Mouse (Mus musculus): ENCODE measurements at regions not wholly inside any gene's neighbourhood (a gene's known extent, or its start where the extent isn't known, plus 50 kb on each side); places are given as distances from the start of the nearest gene placed in this dataset.

DNA sequence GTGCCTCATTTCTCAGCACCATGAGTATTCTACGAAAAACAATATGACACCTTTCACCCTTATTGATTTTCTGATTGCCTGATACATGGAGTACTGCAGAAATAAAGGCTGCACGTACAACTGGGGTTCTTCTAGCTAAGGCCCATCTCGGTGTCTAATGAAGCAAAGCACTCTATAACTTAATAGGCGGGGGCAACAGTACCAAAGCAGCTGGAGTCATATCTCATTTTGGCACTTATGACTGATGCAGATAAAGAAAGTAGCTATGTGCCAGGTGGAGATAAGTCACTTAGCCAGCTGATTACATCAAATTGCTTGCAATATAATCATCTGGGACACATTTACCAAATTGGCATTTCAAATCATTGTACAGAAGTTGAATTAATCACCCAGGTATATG, 73.0 kb upstream of the Lin7a start:
- DNase-seq (ENCODE audit: low read depth, low spot score) = no peak

DNA sequence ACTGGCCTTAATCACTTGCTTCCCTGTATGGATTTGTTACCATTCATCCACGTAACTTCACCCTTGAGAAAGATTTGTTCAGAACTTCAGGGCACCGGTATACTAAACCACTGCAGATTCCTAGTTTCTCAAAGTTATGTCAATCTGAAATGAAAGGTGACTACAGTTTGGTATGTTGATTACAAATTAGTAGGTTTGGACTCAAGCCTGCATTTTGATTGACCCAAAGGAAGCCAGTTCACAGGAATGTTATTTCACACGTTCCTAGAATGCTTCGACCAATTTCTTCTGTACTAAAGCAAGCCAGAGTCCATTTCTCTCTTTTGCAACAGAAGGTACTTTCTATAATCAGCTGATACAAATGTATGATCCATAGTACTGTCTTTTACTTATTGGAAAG, 70.4 kb upstream of the Lin7a start:
- DNase-seq (ENCODE audit: low read depth, low spot score) = no peak

DNA sequence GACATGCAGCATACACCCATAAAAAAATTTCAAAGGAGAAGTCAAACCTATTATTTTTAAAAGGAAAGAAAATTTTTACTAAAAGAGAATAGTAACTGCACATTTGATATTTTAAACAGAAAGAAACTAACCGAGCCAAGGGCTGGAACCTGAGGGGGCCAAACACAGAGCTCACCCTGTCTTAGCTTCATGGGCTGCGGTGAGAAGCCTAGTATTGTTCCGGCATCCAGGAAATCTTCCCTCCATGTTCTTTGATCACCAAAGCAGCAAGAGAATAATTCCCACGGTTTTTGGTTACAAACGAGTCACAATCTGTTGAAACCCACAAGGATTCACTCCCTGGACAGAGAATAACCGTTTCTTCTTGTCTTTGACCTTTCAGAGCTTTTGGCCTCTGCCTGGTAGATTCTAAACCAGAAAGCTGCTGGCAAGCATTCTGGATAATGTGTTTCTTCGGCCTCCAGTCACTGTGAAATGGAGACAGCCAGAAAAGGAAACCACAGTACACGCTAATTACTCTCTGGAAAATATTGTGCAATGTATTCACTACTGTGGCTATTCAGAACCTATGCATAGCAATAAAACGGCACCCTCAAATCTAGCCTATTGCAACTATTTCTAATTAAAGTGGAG, 66.3 kb upstream of the Lin7a start:
- peak; percentile 34 for DNase-seq (ENCODE audit: low read depth, low spot score)

DNA sequence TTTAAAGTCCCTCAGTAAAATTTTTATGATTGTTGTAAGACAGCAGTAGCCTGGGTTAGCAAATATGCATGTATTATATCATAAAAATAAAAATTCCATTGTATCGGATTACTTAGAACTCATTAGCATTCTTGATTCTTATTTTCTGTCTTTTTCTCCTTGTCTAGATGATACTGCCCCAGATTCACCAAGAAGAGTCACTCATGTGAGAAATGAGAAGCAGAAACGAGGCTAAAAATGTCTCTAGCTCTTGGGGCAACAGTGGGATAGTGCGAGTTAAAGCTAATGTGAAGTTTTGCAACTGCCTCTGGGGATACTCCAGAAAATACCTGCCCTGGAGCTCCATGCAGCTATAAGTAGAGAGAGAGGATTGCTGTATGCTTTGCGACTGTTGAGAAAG, 61.6 kb upstream of the Lin7a start:
- DNase-seq (ENCODE audit: low read depth, low spot score) = no peak

DNA sequence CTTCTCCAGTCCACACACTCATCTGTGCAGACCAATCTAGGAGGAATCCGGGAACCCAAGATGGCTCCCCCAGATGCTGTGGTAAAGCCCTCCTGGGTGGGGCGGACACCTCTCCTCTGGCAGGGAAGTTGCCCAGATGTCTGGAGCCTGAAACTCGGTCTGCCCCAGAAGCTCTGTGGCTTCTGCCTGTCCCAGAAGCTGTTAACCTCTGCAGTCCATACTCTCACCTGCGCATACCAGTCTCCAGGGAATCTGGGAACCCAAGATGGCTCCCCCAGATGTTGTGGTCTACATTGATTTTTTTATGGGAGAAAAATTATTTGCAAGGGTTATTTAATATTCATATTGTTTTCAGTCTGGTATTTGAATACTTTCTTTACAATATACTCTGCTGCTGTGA, 58.4 kb upstream of the Lin7a start:
- no peak for DNase-seq (ENCODE audit: low read depth, low spot score)

DNA sequence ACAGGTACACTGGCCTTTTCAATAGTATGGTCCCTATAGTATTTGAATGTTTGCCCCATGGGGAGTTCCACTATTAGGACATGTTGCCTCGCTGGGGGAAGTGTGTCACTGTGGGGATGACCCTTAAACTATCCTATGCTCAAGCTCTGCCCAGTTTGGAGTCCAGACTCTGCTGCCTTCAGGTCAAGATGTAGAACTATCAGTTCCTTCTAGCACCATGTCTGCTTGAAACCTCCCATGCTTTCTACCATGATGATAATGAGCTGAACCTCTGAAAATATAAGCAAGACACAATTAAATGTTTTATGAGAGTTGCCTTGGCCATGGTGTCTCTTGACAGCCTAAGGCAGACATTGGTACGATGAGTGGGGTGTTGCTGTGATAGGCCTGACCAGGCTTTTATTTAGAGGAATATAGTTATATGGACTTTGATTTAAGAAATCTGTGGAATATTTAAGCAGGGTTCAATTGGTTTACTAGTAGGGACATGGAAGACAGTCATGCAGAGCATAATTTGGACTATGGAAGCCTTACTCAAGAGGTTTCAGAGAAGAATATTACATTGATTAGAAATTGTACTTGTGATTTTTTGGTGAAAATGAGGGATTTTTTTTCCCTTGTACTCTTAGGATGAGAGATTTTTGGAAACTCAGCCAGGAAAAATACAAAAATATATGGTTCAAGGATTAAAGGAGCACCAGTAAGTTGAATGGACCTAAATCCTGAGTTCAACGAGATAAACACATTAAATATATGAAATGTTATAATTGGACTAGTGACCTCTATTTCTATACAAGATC, 57.7 kb upstream of the Lin7a start:
- no peak for DNase-seq (ENCODE audit: low read depth, low spot score)

DNA sequence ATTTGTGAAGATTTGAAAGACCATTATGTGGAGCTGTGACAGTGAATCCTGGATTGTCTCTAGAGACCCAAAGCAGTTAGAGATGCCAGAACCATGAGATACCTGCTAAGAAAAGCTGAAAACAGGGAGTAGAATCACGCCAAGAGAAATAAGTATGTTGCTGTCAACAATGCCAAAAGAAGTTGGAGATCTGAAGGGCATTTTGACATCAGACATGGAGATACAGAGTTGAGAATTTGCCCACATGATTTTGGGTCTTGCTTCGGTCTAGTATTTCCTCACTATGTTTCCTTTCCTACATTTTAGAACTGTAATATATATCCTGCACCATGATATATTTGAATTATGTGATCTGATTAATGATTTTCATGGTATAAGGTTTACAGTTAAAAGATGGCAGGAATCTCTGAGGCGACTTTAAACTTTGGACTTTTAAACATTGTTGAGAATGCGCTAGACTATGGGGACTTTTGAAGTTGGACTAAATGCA, 56.7 kb upstream of the Lin7a start:
- DNase-seq (ENCODE audit: low read depth, low spot score) = no peak

DNA sequence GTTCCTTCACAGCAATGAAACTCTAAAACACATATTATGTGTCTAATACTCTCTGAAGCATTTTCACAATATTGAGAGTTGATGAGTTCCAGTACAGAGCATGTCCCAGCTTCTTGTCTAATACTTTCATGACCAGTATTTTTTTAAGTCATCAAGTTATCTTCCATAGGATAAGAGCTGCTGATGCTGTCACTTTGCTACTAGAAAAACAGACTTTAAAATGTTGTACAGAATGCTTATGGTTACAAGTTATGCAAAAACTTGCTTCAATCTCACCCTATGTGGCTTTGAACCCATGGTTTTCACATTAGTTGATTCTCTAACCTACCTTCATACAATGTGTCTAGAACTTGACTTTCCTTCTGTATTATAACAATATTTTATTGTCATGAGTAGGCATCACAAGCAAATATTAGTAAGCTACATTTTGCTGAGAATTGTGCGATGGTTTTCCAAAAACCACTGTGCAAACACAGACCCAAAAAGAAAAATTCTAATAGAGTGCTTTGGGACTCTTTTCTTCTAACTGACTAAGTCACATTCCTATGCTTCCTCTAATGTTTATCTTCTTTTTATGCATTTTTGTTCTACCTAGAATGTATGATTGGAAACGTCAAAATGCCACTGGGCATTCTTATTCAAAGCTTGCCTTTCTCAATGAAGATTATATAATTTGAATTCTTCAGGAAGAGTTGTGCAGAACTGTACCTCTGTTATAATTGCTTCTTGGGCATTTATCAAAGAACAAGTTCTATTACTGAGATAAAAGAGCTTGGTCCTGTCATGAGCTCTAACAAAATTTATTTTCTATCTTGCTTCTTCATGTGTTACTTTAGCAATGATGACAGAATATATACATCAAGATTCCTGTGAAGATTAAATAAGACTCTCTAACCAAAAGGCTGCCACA, 55.6 kb upstream of the Lin7a start:
- no peak for DNase-seq (ENCODE audit: low read depth, low spot score)

DNA sequence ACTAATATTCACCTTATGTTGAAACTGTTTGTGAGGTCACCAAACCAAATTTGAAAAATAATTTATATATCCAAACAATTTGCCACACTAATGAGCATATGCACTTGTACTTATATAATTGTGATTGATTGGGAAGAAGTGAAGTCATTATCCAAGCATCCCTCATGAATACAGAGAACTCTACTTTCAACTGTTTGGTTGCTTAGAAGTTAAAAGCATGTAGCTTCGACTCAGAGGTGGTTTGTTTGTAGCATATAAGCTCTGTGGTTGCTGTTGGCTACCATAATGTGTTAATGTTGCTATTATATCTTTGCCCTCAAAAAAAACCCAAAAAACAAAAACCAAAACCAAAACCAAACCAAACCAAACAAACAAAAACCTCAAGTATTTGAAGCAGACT, 54.7 kb upstream of the Lin7a start:
- DNase-seq (ENCODE audit: low read depth, low spot score) = no peak

DNA sequence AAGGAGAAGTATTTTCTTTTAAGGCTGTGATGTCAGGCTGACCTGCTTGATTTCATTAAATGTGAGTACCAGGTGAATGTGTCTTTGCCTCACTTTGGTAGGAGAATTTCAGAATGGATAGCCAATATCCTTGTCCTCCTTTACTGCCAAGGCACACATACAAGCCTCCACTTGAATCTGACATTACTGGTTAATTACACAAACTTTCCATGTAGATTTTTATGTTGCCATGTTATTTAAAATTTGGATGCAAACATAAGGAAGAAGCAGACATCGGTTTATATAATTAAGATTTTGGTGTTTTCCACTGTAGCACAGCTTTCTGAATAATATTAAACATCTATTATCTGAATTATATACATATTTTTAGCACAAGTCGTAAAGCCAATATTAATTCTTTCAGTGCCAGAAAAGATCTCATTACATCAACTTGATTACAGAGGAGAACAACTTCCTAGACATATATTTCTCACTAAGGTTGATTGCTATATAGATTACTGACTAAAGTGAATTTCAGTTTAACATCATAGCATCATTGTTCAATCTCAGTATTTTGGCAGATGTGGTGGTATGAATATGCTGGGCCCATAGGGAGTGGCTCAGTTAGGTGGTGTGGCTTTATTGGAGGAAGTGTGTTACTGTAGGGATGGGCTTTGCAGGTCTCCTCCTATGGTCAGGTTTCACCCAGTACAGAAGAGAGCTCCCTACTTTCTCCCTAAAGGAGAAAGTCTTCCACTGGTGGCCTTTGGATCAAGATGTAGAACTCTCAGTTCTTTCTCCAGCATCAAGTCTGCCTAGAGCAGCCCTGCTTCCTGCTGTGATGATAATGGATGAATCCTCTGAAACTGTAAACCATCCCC, 53.9 kb upstream of the Lin7a start:
- no peak for DNase-seq (ENCODE audit: low read depth, low spot score)

DNA sequence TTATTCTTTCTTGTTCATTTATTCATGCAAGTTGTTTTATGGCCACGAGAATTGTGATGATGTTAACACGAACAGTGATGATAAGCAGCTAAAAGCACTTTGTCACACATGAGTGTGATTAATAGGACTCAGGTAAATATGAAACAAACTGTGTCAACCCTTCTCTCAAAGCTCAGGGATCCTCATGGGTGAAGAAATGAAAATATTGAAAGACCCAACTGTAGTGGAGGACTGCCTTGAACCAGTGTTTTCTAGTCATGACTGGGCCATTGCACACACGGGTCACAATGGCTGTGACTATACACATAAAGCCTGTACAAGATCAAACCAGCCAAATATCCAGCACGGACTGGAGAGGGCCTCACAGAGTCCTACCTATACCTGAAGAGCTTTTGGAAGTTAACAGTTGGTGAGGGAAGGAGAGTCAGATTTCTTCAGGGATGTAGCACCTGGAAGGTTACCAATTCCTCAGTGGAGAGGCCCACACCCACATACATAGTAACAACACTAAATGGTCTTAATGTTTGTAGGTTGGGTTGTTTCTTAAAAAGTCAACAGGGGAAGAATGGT, 52.5 kb upstream of the Lin7a start:
- no peak for DNase-seq (ENCODE audit: low read depth, low spot score)

DNA sequence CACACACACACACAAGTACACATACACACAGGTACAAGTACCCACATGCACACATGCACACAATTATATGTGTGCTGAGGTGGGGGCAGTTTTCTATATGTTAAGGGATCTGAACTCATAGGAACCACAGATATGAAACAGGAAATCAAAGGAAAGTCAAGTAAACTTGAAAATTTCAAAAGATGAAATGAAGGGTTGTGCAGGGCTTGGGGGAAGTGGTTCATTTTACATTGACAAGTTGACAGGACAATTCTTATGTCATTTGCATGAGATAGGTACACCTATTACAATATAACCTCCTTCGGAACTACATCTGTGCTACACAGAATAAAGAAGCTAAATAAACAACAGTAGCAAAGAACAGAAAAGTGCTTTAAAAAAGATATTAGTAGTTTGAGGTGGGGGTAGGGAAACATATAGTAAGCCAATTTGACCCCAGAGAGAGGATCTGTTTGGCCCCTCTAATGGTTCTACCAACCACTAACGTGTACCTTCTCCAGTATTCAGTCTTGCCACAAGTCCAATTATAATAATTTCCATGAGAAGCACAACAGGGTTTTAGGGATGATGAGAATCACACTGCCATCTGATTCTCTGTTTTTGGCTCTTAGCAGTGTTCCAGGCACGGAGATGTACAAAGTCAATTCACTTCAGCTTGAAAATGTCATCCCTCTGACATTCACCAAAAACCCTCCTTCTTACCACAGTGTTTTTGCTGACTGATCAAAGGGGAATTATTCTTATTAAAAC, 51.7 kb upstream of the Lin7a start:
- no peak for DNase-seq (ENCODE audit: low read depth, low spot score)

DNA sequence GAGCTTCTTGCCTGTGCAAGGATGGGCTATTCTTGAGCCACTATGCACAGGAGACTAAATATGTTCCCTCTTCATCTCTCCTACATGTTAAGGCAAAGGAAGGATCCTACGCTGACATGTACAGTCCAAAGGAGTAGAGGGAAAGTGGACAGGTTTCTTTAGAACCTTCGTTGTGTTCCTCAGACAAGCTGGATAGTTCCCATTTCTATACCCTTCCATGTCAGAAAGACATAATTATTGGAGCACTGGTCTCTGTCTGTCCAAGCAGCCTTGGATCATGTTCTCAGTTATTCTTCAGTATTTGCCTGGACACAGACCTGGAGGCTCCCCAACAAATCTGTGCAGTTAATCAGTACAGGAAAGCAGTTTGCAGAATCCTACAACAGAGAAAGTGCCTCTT, 51.0 kb upstream of the Lin7a start:
- no peak for DNase-seq (ENCODE audit: low read depth, low spot score)

DNA sequence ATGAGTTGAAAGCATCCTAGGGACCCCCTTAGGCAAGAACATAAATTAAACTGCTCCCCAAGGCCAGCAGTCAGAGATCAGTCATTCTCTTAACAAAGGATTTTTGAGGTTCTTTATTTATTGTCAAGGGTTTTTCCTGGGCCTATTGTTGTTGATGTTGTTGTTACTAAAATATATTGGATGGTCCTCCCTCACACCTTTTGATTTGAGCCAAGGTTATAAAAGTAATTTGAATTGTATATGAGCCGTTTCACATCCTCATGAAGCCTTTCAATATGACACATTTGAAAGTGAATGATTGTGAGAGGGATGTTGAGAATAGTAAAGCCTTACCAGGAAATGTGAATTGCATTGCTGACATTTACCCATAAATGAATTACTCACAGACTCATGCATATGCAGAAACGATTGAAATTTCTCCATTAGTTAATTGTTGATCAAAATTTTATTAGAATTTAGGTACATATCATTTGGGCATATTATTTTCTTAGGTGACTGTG, 50.3 kb upstream of the Lin7a start:
- DNase-seq (ENCODE audit: low read depth, low spot score) = no peak

Measured in skeletal muscle tissue, adult 2 months (tissue).